Mouse (Mus musculus) kidney, embryonic 16.5 days (tissue): ENCODE data around the gene Aqr. TPM values are rescaled to one million over a fixed set of nuclear protein-coding genes. Genes with fewer than 3 reads are reported as not detected.
A peak's percentile ranks its signal among the peaks of the same experiment; 100 is the strongest.
"Not testable (repeated sequence)": the region's sequence is repeated elsewhere in the genome, so short reads cannot be mapped to it uniquely, and the experiment has no call there.

Experiments
- ATAC-seq: fragments of 200-750 bp; cut with Nextera tagmentation; 2 replicates; pipeline ENCODE4 v1.8.0; 2017; ENCODE audit warnings: moderate TSS enrichment; ENCODE audit not compliant: low FRiP score, low TSS enrichment
- H3K27ac ChIP-seq: fragments of 300-500 bp; sonication (generic); 2 replicates; pipeline ENCODE4 v1.5.1; 2014; ENCODE audit warnings: low read length
- H3K27me3 ChIP-seq: fragments of 300-500 bp; sonication (generic); 2 replicates; pipeline ENCODE4 v1.6.1; 2014; ENCODE audit warnings: low read length, control low read depth, mixed read lengths; ENCODE audit not compliant: insufficient read depth
- H3K36me3 ChIP-seq: fragments of 300-500 bp; sonication (generic); 2 replicates; pipeline ENCODE4 v1.6.1; 2014; ENCODE audit warnings: low read length, control low read depth, mixed read lengths; ENCODE audit not compliant: insufficient read depth
- H3K4me1 ChIP-seq: fragments of 300-500 bp; sonication (generic); 2 replicates; pipeline ENCODE4 v1.6.1; 2014; ENCODE audit warnings: low read length, control low read depth, mixed read lengths; ENCODE audit not compliant: insufficient read depth
- H3K4me2 ChIP-seq: fragments of 300-500 bp; sonication (generic); replicated peaks from 2 replicates; pipeline ENCODE4 v1.6.1; 2014; ENCODE audit warnings: low read depth, low read length
- H3K4me3 ChIP-seq: fragments of 300-500 bp; sonication (generic); 2 replicates; pipeline ENCODE4 v1.5.1; 2014; ENCODE audit warnings: mild to moderate bottlenecking, low read length
- H3K9ac ChIP-seq: fragments of 300-500 bp; sonication (generic); replicated peaks from 2 replicates; pipeline ENCODE4 v1.6.1; 2014; ENCODE audit warnings: low read length
- H3K9me3 ChIP-seq: fragments of 300-500 bp; sonication (generic); 2 replicates; pipeline ENCODE4 v1.6.1; 2016; ENCODE audit warnings: low read length, control low read depth
- WGBS: fragments of 180-500 bp; shearing (Covaris S2); extraction: QIAGEN DNeasy Blood & Tissue Kit; methylation state at CpG from one replicate; pipeline ENCODE4 v1.1.7; 2014; 5-methylcytosine and 5-hydroxymethylcytosine counted together
- polyA plus RNA-seq: library from polyadenylated mRNA; unstranded; fragments of >200 nt; fragmentation: Nextera tagmentation; extraction: Ambion mirVana; gene quantifications from 2 replicates; pipeline ENCODE4 v1.2.1, GENCODE M21; 2015

The Aqr gene
- polyA plus RNA-seq, result 36.5 and 40.7 TPM in 2 replicates

DNA sequence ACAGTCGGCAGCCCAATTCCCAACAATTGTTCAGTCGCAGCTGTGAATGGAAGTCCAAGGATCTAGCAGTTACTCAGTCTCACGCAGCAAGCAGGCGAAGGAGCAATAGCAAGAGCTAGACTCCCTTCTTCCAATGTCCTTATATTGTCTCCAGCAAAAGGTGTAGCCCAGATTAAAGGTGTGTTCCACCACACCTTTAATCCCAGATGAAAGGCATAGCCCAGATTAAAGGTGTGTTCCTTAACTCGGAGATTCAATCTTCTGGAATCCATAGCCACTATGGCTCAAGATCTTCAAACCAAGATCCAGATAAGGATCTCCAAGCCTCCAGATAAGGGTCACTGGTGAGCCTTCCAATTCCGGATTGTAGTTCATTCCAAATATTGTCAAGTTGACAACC is at the start of gene Aqr:
Gene Aqr, minus strand, starts transcription at position 101 of the 400 bp plus-strand sequence.
- ATAC-seq, H3K4me3 ChIP-seq, H3K36me3 ChIP-seq, H3K27ac ChIP-seq, H3K27me3 ChIP-seq, H3K4me1 ChIP-seq, H3K9me3 ChIP-seq, H3K9ac ChIP-seq, H3K4me2 ChIP-seq: not testable (repeated sequence)
- WGBS, result 80% methylated on average over 1 of the region's 6 CpGs

DNA sequence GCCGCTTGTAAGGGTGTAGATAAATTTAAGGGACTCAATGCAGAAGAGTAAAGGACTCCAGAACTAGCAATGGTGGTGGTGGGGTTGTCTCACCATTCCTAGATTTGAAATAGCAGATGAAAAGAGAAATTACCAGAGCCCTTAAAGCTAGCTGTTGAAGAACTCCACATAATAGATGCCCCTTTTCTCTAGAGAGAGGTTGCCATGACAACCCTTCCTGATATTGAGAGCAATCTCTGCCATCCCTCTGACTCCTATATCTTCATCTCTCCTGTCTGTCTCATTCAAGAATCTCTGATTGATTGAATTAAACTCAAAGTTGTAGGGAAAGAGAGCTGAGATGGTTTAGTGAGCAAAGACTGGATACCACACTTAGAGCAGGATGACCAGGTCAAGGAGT is 49.7 kb upstream of the Aqr start:
- H3K4me3 ChIP-seq, result no peak overlapping the region
- no peak overlapping the region for H3K27ac ChIP-seq
- no peak overlapping the region for H3K9ac ChIP-seq
- H3K27me3 ChIP-seq, result no peaks in the 10 kb centered on the region
- H3K4me1 ChIP-seq, result no peaks in the 10 kb centered on the region
- no peaks in the 10 kb centered on the region for H3K36me3 ChIP-seq
- 86% methylated on average over 1 of the region's 1 CpGs for WGBS
- no peak overlapping the region for H3K4me2 ChIP-seq
- H3K9me3 ChIP-seq, result no peaks in the 10 kb centered on the region
- no peak for ATAC-seq

DNA sequence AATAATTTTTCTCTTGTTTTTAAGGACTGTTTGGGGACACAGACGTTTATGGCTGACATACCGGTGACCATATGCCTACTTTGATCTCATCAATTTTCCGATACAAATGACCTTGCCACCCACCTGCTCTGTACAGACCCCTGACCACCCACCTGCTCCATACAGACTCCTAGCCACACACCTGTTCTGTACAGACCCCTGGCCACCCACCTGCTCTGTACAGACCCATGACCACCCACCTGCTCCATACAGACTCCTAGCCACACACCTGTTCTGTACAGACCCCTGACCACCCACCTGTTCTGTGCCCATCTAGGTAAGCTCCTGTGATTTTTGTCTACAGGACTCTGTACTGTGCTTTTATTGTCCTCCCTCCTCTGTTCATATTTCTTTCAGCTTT is 48.8 kb upstream of the Aqr start:
- no peaks in the 10 kb centered on the region for H3K9me3 ChIP-seq
- no peaks in the 10 kb centered on the region for H3K4me1 ChIP-seq
- no peak overlapping the region for H3K9ac ChIP-seq
- no peak overlapping the region for H3K4me3 ChIP-seq
- WGBS, result 81% methylated on average over 3 of the region's 3 CpGs
- no peaks in the 10 kb centered on the region for H3K27me3 ChIP-seq
- no peak for ATAC-seq
- no peak overlapping the region for H3K4me2 ChIP-seq
- H3K27ac ChIP-seq, result no peak overlapping the region
- H3K36me3 ChIP-seq, result no peaks in the 10 kb centered on the region

DNA sequence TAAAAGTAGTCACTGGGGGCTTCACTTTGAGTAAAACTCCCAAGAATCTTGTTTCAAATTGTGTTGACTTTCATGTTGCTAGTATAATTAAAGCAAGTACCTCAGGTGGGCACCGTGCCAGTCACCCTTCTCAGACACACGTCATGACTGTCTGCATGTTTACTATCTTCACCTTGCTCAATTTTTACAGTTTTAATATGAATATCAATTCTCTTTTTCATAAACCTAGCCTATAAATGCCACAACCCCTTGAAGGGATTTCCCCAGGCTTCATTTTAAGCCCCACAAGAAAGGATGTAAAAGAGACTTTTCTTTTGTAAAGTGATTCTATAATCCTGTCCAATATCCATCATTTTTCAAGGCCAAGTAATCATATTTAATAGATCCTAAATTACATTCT is 44.4 kb upstream of the Aqr start:
- Histone ChIP-seq H3K27ac (no peak overlapping the region), H3K36me3 (no peaks in the 10 kb centered on the region), H3K4me1 (no peaks in the 10 kb centered on the region), H3K4me3 (no peak overlapping the region), H3K4me2 (no peak overlapping the region), H3K9me3 (no peaks in the 10 kb centered on the region), H3K27me3 (no peaks in the 10 kb centered on the region), H3K9ac (no peak overlapping the region)
- WGBS, result 68% methylated on average over 2 of the region's 2 CpGs
- no peak for ATAC-seq

DNA sequence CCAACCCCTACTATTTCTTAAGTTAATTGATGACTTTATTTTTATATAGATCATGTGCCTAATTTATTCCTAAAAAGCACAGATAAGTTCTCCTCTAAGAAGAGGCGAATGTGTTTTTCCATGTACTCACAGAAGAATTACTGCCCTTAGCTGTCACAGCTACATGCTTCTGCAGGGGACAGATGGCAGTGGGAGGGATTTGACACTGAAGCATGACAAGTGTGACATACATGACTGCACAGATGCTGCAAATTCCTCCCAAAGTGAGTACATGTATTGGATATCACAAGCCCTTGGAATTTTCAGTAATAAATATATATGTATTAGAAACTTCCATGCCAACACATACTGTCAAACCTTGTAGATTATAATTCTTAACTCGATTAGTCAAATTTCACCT is 41.8 kb upstream of the Aqr start:
- H3K4me2 ChIP-seq, result no peak overlapping the region
- no peaks in the 10 kb centered on the region for H3K27me3 ChIP-seq
- H3K4me1 ChIP-seq, result no peaks in the 10 kb centered on the region
- no peaks in the 10 kb centered on the region for H3K36me3 ChIP-seq
- no peak for ATAC-seq
- H3K4me3 ChIP-seq, result no peak overlapping the region
- no peaks in the 10 kb centered on the region for H3K9me3 ChIP-seq
- H3K9ac ChIP-seq, result no peak overlapping the region
- WGBS, result 70% methylated on average over 2 of the region's 2 CpGs
- H3K27ac ChIP-seq, result no peak overlapping the region

DNA sequence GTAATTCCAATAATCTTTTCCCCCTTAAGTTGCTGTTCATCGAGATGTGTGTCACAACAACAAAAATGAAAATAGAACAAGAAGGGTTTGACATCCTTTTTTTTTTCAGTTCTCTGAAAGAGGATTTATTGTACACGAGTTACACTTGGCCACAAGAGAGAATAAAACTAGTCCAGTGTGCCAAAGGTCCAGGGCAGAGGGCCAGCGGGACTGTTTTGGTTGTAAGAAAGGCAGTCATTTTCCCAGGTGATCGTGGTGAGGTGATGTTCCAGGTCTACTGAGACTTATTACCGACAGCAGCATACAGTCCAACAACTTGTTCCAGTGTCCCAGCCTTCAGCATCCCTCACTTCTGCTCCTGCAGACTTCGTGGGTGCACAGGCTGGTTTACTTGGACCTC is 18.2 kb upstream of the Aqr start:
- Histone ChIP-seq H3K4me3 (no peak overlapping the region), H3K27me3 (no peaks in the 10 kb centered on the region), H3K4me1 (peaks cover 5% of the 10 kb centered on the region), H3K9ac (no peak overlapping the region), H3K27ac (no peak overlapping the region), H3K36me3 (no peaks in the 10 kb centered on the region), H3K9me3 (no peaks in the 10 kb centered on the region), H3K4me2 (no peak overlapping the region)
- 67% methylated on average over 6 of the region's 6 CpGs for WGBS
- ATAC-seq, result no peak

DNA sequence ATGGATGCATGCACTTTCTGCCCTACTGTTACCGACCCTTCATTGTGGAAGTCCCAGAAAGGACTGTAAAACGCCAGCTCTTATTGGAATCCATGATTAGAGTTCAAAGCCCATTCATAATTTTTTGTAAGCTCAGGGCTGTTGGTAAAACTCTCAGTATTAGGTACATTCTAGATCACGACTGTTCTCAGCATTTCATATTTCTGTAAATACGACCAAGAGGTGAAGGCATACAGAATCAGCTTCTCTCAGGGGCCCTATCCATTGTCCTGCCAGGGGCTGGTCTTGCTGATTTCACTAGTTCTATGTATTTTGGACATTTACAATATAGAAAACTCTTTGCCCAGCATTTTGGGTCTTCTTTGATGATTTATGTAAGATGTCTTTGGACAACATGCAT is 14.8 kb upstream of the Aqr start:
- Histone ChIP-seq H3K9ac (peak overlapping the region; percentile 89), H3K36me3 (peaks cover 7% of the 10 kb centered on the region), H3K27ac (no peak overlapping the region), H3K27me3 (no peaks in the 10 kb centered on the region), H3K4me3 (peak overlapping the region; percentile 78), H3K4me1 (peaks cover 10% of the 10 kb centered on the region), H3K4me2 (peak overlapping the region; percentile 83), H3K9me3 (no peaks in the 10 kb centered on the region)
- ATAC-seq, result no peak
- 35% methylated on average over 4 of the region's 4 CpGs for WGBS

DNA sequence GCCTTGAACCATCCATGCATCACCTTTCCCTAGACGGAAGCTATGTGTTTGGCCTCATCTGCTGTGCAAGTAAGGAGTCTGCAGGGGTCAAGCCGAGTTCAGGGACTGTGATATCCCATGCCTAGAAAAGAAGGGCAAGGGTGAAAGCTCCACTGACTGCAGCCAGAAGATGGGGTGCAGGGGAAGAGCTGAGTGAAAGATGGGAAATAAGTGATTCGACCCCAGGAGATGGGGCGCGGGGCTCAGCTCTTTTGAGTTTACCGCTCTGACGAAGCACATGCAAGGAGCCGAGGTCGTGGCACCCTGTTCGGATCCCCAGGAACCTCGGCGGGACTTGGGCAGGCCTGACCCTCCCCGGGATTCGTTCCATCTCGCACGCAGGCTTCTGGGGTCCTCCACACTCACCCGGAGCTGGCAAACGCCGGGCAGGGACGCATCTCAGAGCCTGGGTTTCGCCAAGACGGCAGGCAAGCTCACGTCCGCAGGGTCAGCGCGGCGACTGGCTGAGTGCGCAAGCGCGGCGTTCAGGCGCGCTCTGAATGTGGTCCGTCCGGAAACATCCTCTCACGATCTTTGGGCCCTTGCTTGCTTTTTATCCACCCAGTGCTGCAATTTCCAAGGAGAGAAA is 14.2 kb upstream of the Aqr start, which contains the start of gene Zfp770:
Gene Zfp770, minus strand, starts transcription at position 538 of the 628 bp plus-strand sequence.
- 0% methylated on average over 36 of the region's 36 CpGs for WGBS
- Histone ChIP-seq H3K9ac (peak within 1 kb of the TSS; percentile 89), H3K27me3 (no peaks in the 10 kb centered on the region), H3K4me3 (peak within 1 kb of the TSS; percentile 78), H3K27ac (peak within 1 kb of the TSS; percentile 68), H3K4me1 (peaks cover 10% of the 10 kb centered on the region), H3K4me2 (peak within 1 kb of the TSS; percentile 83), H3K9me3 (no peaks in the 10 kb centered on the region), H3K36me3 (peaks cover 12% of the 10 kb centered on the region)
- peak; percentile 96 for ATAC-seq

DNA sequence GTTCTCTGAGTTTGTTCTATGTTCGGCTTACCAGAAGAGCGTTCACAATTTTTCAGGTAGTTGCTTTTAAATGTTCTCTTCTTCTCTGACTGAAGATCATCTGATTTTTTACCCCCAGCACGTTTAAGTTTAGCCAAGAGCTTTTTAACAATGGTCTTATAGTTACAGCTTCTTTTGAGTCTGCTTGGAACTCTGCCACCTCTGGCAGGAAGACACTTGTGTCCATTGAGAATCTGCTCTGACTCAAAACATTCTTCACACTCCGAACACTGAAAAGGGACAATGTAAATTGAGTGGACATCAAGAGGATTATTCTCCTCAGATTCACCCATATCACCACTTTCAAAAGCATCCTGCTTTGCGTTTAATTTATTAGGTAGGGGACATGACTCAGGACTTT is 9.6 kb upstream of the Aqr start:
- Histone ChIP-seq H3K27me3 (no peaks in the 10 kb centered on the region), H3K9me3 (no peaks in the 10 kb centered on the region), H3K4me1 (peaks cover 10% of the 10 kb centered on the region), H3K4me3 (no peak overlapping the region), H3K36me3 (peaks cover 23% of the 10 kb centered on the region), H3K27ac (no peak overlapping the region), H3K9ac (no peak overlapping the region), H3K4me2 (no peak overlapping the region)
- 89% methylated on average over 5 of the region's 5 CpGs for WGBS
- no peak for ATAC-seq

DNA sequence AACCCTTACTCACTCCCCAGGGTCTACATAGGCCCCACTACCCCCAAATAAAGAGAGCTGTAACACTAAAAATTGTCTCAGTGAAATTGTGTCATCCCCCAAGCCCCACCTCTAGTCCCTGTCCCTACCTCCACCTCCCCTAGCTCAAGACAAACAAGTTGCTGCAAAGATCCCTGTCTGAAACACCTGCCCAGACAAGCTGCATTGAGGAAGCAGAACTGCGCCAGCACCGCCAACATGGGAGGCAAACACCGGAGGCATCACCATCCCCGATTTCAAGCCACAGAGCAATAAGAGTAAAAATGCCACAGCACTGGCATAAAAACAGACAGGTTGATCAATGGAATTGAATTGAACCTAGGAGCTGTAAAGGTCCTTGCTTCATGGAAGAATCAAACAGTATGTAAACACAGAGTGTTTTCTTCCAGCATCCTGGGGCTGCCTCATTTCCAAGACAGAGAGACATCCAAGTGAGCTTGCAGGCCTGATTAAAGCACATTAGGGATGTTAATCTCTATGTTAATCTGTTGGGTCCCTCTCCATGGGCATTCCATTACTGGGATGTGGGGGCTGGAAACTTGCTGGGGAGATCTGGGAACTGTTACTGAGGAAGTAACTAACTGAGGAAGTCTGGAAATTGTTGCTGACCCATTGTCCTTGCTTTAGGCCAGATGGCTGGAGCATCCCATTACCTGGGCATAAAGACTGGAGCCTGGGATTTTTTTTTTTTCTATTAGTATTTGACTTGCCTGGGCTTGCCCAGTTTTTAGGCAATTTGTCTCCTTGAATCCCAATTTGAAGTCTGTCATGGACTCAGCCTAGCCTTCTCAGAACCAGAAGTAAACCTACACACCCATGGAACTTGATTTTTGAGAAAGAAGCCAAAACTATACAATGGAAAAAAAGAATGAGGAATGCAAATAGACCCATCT is 8.8 kb downstream of the Aqr start:
- ATAC-seq, result no peak

More for the DNA sequence above, 8.8 kb downstream of the Aqr start:
- Histone ChIP-seq H3K4me3 (no peak overlapping the region), H3K36me3 (no peaks in the 10 kb centered on the region), H3K27ac (no peak overlapping the region), H3K27me3 (no peaks in the 10 kb centered on the region), H3K4me1 (peaks cover 14% of the 10 kb centered on the region), H3K9ac (no peak overlapping the region), H3K4me2 (no peak overlapping the region), H3K9me3 (no peaks in the 10 kb centered on the region)
- 63% methylated on average over 4 of the region's 4 CpGs for WGBS
